Mouse (Mus musculus) hindbrain, embryonic 13.5 days (tissue): ENCODE measurements around the gene Plac8. TPM values are rescaled to one million over a fixed set of nuclear protein-coding genes. Genes with fewer than 3 reads are reported as not detected.

Source experiments
- ATAC-seq: fragments of 200-750 bp; cut with Nextera tagmentation; 2 replicates; pipeline ENCODE4 v1.8.0; 2017; ENCODE audit warnings: moderate TSS enrichment; ENCODE audit not compliant: low FRiP score
- H3K27ac ChIP-seq: fragments of 300-500 bp; sonication (generic); 2 replicates; pipeline ENCODE4 v1.5.1; 2015; ENCODE audit warnings: inconsistent platforms, mild to moderate bottlenecking, moderate library complexity
- H3K27me3 ChIP-seq: fragments of 300-500 bp; sonication (generic); 2 replicates; pipeline ENCODE4 v1.6.1; 2015; ENCODE audit warnings: mild to moderate bottlenecking, inconsistent platforms
- H3K36me3 ChIP-seq: fragments of 300-500 bp; sonication (generic); 2 replicates; pipeline ENCODE4 v1.6.1; 2015; ENCODE audit warnings: mild to moderate bottlenecking, inconsistent platforms
- H3K4me1 ChIP-seq: fragments of 300-500 bp; sonication (generic); replicated peaks from 2 replicates; pipeline ENCODE4 v1.6.1; 2015; ENCODE audit warnings: inconsistent platforms
- H3K4me2 ChIP-seq: fragments of 300-500 bp; sonication (generic); 2 replicates; pipeline ENCODE4 v1.6.1; 2015; ENCODE audit warnings: inconsistent platforms, mild to moderate bottlenecking, moderate library complexity
- H3K4me3 ChIP-seq: fragments of 300-500 bp; sonication (generic); 2 replicates; pipeline ENCODE4 v1.5.1; 2015; ENCODE audit warnings: mild to moderate bottlenecking, inconsistent platforms
- H3K9ac ChIP-seq: fragments of 300-500 bp; sonication (generic); 2 replicates; pipeline ENCODE4 v1.6.1; 2015; ENCODE audit warnings: mild to moderate bottlenecking, inconsistent platforms
- H3K9me3 ChIP-seq: fragments of 300-500 bp; sonication (generic); 2 replicates; pipeline ENCODE4 v1.6.1; 2016; ENCODE audit warnings: inconsistent platforms
- WGBS: fragments of 180-500 bp; shearing (Covaris S2); methylation state at CpG from one replicate; pipeline ENCODE4 v1.1.7; 2015; 5-methylcytosine and 5-hydroxymethylcytosine counted together
- polyA plus RNA-seq: library from polyadenylated mRNA; unstranded; fragments of >200 nt; fragmentation: Nextera tagmentation; extraction: Ambion mirVana; gene quantifications from 2 replicates; pipeline ENCODE4 v1.2.1, GENCODE M21; 2015

Plac8 gene
- polyA plus RNA-seq, 1 experiment from 2014 or later: 0.93 TPM

DNA sequence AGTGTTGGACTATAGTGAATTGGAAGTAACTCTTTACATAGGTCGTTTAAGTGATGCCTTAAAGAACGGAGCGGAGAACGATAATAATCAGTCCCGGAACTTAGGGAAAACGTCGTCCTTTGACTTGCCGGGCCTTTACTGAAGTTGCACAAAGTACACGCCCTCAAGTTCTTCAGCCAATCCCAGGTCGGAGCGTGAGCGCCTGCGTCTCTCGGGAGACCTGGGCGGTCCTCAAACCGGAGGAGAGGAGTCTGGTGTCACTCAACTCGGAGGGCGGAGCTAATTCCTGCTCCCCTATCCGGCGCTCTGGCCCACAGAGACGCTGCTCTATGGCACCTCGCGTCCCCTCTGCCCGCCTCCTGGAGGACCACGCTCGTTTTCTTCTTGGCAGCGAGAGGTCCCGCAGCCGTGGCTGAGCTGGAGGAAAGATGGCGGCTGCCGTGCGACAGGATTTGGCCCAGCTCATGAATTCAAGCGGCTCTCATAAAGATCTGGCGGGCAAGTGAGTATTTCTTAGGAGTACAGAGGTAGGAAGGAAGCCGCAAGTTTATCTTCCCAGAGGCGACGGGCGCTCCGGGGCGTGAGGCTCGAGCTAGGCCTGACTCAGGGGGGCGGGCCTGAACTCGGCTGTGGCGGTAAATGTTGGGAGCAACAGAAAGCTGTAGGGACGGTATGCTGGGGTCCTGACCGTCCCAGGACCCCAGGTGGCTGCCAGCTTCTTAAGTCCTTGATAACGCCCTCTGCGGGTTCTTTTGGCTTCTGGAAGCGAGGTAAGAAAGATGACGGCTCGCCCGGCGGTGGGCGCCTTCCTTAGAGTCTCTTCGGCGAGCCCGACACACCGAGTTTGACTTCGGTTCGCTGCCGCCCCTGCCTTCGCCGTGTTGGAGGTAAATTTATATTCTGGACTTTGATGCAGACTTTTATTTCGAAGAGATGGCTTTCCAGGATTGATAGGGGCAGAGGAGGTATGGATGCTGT lies 53.7 kb downstream of the Plac8 start, which contains the start of gene Cops4:
Gene Cops4, plus strand, starts transcription at position 261 of the 978 bp plus-strand sequence.
- ATAC-seq: peak; percentile 100
- H3K36me3 ChIP-seq: 0 out of 2 replicates have a peak, but pooled peaks cover 4% of the 10 kb centered on the region
- peak within 1 kb of the TSS; percentile 88 for H3K9ac ChIP-seq
- H3K9me3 ChIP-seq: no peaks in the 10 kb centered on the region
- peak within 1 kb of the TSS; percentile 81 for H3K4me3 ChIP-seq
- H3K27me3 ChIP-seq: peaks cover 20% of the 10 kb centered on the region
- peak within 1 kb of the TSS; percentile 82 for H3K4me2 ChIP-seq
- peaks cover 22% of the 10 kb centered on the region for H3K4me1 ChIP-seq
- WGBS: under 1% methylated on average over 64 of the region's 64 CpGs
- H3K27ac ChIP-seq: peak within 1 kb of the TSS; percentile 83

GRCm38 (mm10) chr5:100512576-100512975 lies 59.5 kb downstream of the Plac8 start:
- H3K27ac ChIP-seq: no peak overlapping the region

GRCm38 (mm10) chr5:100509247-100509646 lies 62.8 kb downstream of the Plac8 start:
- H3K9me3 ChIP-seq: no peaks in the 10 kb centered on the region
- no peaks in the 10 kb centered on the region for H3K36me3 ChIP-seq
- no peak overlapping the region for H3K4me2 ChIP-seq
- no peak for ATAC-seq
- H3K4me3 ChIP-seq: no peak overlapping the region
- no peak overlapping the region for H3K27ac ChIP-seq
- no peaks in the 10 kb centered on the region for H3K4me1 ChIP-seq
- peaks cover 7% of the 10 kb centered on the region; the same call in 1 of the 2 replicates for H3K27me3 ChIP-seq
- H3K9ac ChIP-seq: no peak overlapping the region
- 79% methylated on average over 11 of the region's 11 CpGs for WGBS

More at GRCm38 (mm10) chr5:100512576-100512975, 59.5 kb downstream of the Plac8 start:
- Histone ChIP-seq H3K9me3 (no peaks in the 10 kb centered on the region), H3K4me2 (no peak overlapping the region), H3K36me3 (no peaks in the 10 kb centered on the region), H3K4me1 (peaks cover 4% of the 10 kb centered on the region), H3K27me3 (peaks cover 22% of the 10 kb centered on the region), H3K9ac (no peak overlapping the region), H3K4me3 (no peak overlapping the region)
- no peak for ATAC-seq

Other genes starting within 250 kb of the Plac8 start
- 95.9 and 98.2 TPM in 2 replicates for gene Sec31a, start 156.0 kb downstream of the Plac8 start, polyA plus RNA-seq
- 8.3 and 8.4 TPM in 2 replicates for gene Lin54, start 71.6 kb downstream of the Plac8 start, polyA plus RNA-seq
- 192 and 196 TPM in 2 replicates for gene Cops4, start 53.9 kb downstream of the Plac8 start, polyA plus RNA-seq
- 43.6 and 46.6 TPM in 2 replicates for gene Coq2, start 102.9 kb upstream of the Plac8 start, polyA plus RNA-seq
- gene Hpse, start 147.5 kb upstream of the Plac8 start, polyA plus RNA-seq: 0.74 and 0.87 TPM in 2 replicates
- 18.6 and 21.1 TPM in 2 replicates for gene Helq, start 226.4 kb upstream of the Plac8 start, polyA plus RNA-seq
- gene Mrps18c, start 226.4 kb upstream of the Plac8 start, polyA plus RNA-seq: 171 and 184 TPM in 2 replicates
- 15.1 and 16.2 TPM in 2 replicates for gene Abraxas1, start 248.7 kb upstream of the Plac8 start, polyA plus RNA-seq